Mouse (Mus musculus): Measurements from ENCODE around the gene Ccr10. TPM values are rescaled to one million over a fixed set of nuclear protein-coding genes. Genes with fewer than 3 reads are reported as not detected.
A peak's percentile ranks its signal among the peaks of the same experiment; 100 is the strongest.

Gene Ccr10
- polyA plus RNA-seq, 1 experiment from 2014 or later: not detected

DNA sequence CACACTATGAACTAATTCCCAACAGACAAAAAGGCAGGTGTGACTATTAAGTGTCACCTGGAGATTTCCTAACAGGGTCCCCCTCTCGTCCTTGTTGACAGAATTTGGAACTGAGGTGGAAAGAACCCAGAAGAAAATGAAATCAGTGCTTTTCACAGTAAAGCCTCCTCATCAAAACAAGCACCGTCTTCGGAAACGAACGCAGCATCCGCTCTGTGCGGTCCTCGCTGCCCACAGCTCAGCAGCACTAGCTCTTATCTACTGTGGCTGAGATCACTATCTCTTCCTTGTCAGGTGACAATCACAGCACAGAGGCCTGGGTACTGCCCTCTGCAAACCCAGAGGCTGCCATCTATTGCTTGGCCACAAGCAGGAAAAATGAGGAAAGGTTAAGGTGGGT lies 20.9 kb upstream of the Ccr10 start:
- no peak overlapping the region for H3K4me3 ChIP-seq (ENCODE audit: low read depth, low read length)
- H3K4me1 ChIP-seq (ENCODE audit: control insufficient read depth, insufficient read depth, low read length): 0 out of 2 replicates have a peak, but pooled peaks cover 3% of the 10 kb centered on the region
- no peaks in the 10 kb centered on the region for H3K27me3 ChIP-seq (ENCODE audit: control insufficient read depth, insufficient read depth, low read length)
- no peaks in the 10 kb centered on the region for H3K9me3 ChIP-seq (ENCODE audit: control insufficient read depth, low read length)
- DNase-seq (ENCODE audit: low spot score, missing footprints): no peak
- WGBS: 88% methylated on average over 8 of the region's 8 CpGs
- no peak overlapping the region for H3K4me2 ChIP-seq
- H3K27ac ChIP-seq (ENCODE audit: low read depth, low read length): no peak overlapping the region
- H3K9ac ChIP-seq (ENCODE audit: low read length): no peak overlapping the region
- no peaks in the 10 kb centered on the region; the same call in 1 of the 2 replicates for H3K36me3 ChIP-seq (ENCODE audit: control insufficient read depth, insufficient read depth, low read length)
- ATAC-seq (ENCODE audit: low FRiP score): no peak

DNA sequence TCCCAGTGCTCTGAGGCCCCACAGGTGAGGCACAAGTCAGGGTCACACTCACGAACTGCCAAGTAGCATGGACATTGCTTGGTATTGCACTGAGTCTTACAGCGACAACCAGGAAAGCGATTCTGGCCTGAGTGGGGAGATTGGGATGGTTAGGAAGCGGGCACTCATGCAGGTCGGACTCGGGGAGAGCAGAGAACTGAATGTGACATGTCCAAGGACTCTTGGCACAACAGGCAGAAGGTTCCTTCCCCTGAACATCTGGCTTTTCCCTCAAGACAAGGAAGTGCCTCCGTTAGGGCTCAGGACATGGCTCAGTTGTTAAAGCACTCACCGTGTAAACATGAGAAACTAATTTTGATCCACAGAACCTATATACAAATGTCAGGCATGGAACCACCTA lies 20.3 kb upstream of the Ccr10 start:
- 90% methylated on average over 8 of the region's 8 CpGs for WGBS
- Histone ChIP-seq H3K27me3 (ENCODE audit: control insufficient read depth, insufficient read depth, low read length) (no peaks in the 10 kb centered on the region), H3K9me3 (ENCODE audit: control insufficient read depth, low read length) (no peaks in the 10 kb centered on the region), H3K27ac (ENCODE audit: low read depth, low read length) (no peak overlapping the region), H3K36me3 (ENCODE audit: control insufficient read depth, insufficient read depth, low read length) (no peaks in the 10 kb centered on the region; the same call in 1 of the 2 replicates), H3K9ac (ENCODE audit: low read length) (no peak overlapping the region), H3K4me2 (no peak overlapping the region), H3K4me1 (ENCODE audit: control insufficient read depth, insufficient read depth, low read length) (peaks cover 6% of the 10 kb centered on the region; the same call in 1 of the 2 replicates), H3K4me3 (ENCODE audit: low read depth, low read length) (no peak overlapping the region)
- DNase-seq (ENCODE audit: low spot score, missing footprints): peak; percentile 33
- no peak for ATAC-seq (ENCODE audit: low FRiP score)

DNA sequence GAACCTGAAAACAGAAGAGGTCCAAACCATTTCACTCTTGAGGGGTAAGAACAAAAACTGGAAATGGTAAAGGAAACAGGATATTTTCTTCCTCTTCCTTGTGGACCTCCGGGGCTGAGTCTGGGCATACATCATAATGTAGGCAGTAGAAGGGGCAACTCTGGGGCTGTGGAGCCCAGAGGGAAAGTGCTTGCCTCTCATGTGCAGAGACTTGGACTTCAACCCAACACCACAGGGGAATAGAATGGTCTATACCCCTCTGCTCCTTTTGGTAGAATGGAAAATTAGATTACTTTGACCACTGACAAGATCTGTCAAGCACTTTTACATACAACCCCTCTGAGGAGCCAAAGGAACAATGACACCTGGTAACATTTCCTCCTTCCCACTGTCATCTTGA lies 19.9 kb upstream of the Ccr10 start:
- H3K4me3 ChIP-seq (ENCODE audit: low read depth, low read length): no peak overlapping the region
- ATAC-seq (ENCODE audit: low FRiP score) (no peak), DNase-seq (ENCODE audit: low spot score, missing footprints) (no peak)
- 73% methylated on average over 1 of the region's 1 CpGs for WGBS
- H3K36me3 ChIP-seq (ENCODE audit: control insufficient read depth, insufficient read depth, low read length): no peaks in the 10 kb centered on the region; the same call in 1 of the 2 replicates
- H3K4me2 ChIP-seq: no peak overlapping the region
- H3K27me3 ChIP-seq (ENCODE audit: control insufficient read depth, insufficient read depth, low read length): no peaks in the 10 kb centered on the region
- H3K27ac ChIP-seq (ENCODE audit: low read depth, low read length): no peak overlapping the region
- H3K4me1 ChIP-seq (ENCODE audit: control insufficient read depth, insufficient read depth, low read length): peaks cover 10% of the 10 kb centered on the region
- H3K9me3 ChIP-seq (ENCODE audit: control insufficient read depth, low read length): no peaks in the 10 kb centered on the region
- no peak overlapping the region for H3K9ac ChIP-seq (ENCODE audit: low read length)

GRCm38 (mm10) chr11:101194643-101195042 lies 19.4 kb upstream of the Ccr10 start:
- no peak overlapping the region for H3K4me2 ChIP-seq
- DNase-seq (ENCODE audit: low spot score, missing footprints) (peak; percentile 21), ATAC-seq (ENCODE audit: low FRiP score) (no peak)
- 93% methylated on average over 6 of the region's 6 CpGs for WGBS
- H3K4me3 ChIP-seq (ENCODE audit: low read depth, low read length): no peak overlapping the region
- no peak overlapping the region for H3K9ac ChIP-seq (ENCODE audit: low read length)
- peaks cover 13% of the 10 kb centered on the region for H3K4me1 ChIP-seq (ENCODE audit: control insufficient read depth, insufficient read depth, low read length)
- H3K36me3 ChIP-seq (ENCODE audit: control insufficient read depth, insufficient read depth, low read length): no peaks in the 10 kb centered on the region; the same call in 1 of the 2 replicates
- no peak overlapping the region for H3K27ac ChIP-seq (ENCODE audit: low read depth, low read length)
- H3K9me3 ChIP-seq (ENCODE audit: control insufficient read depth, low read length): no peaks in the 10 kb centered on the region
- no peaks in the 10 kb centered on the region for H3K27me3 ChIP-seq (ENCODE audit: control insufficient read depth, insufficient read depth, low read length)

DNA sequence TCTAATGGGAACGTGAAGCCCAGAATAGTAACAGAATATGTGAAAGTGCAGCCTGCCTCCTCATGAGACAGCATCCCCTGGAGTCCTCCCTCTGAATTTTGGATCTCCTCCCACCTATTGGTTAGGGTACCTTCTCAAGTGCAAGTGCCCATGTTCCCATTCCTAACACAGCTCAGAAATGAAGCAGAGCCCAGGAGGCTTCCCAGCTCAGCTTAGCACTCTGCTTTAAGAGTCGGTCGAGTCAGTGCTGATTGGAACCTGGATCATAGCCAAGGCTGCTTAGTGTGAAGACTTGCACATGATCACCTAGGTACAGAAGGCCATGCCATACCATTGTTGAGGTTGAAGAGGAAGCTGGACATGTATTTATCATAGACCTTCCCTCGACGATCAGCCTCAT lies 18.9 kb upstream of the Ccr10 start:
- H3K4me3 ChIP-seq (ENCODE audit: low read depth, low read length): no peak overlapping the region
- H3K4me2 ChIP-seq: no peak overlapping the region
- H3K4me1 ChIP-seq (ENCODE audit: control insufficient read depth, insufficient read depth, low read length): peaks cover 17% of the 10 kb centered on the region
- 90% methylated on average over 5 of the region's 5 CpGs for WGBS
- no peaks in the 10 kb centered on the region for H3K27me3 ChIP-seq (ENCODE audit: control insufficient read depth, insufficient read depth, low read length)
- ATAC-seq (ENCODE audit: low FRiP score): no peak
- no peaks in the 10 kb centered on the region for H3K9me3 ChIP-seq (ENCODE audit: control insufficient read depth, low read length)
- no peak overlapping the region for H3K9ac ChIP-seq (ENCODE audit: low read length)
- H3K36me3 ChIP-seq (ENCODE audit: control insufficient read depth, insufficient read depth, low read length): no peaks in the 10 kb centered on the region; the same call in 1 of the 2 replicates
- no peak overlapping the region for H3K27ac ChIP-seq (ENCODE audit: low read depth, low read length)
- DNase-seq (ENCODE audit: low spot score, missing footprints): peak; percentile 69

DNA sequence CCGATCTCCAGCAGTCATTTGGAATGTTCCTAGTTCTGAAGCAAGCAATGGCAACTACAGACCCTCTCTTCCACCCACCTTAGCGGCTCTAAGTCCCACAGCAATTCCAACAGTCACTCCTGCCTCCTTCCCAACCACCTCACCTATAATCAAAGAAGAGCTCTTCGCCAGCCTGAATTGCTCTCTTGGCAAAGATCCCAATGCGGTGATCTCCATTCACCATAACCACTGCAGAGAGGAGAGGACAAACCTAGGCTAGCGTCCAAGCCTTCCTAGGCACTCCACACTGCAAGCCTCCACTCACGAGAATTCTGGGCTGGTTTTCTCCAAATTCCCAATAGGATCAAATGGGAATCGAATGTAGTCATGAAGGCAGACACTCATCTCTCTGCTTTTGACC lies 17.8 kb upstream of the Ccr10 start:
- Histone ChIP-seq H3K9me3 (ENCODE audit: control insufficient read depth, low read length) (no peaks in the 10 kb centered on the region), H3K9ac (ENCODE audit: low read length) (no peak overlapping the region), H3K4me1 (ENCODE audit: control insufficient read depth, insufficient read depth, low read length) (peaks cover 17% of the 10 kb centered on the region), H3K4me2 (no peak overlapping the region), H3K27ac (ENCODE audit: low read depth, low read length) (no peak overlapping the region), H3K27me3 (ENCODE audit: control insufficient read depth, insufficient read depth, low read length) (no peaks in the 10 kb centered on the region), H3K36me3 (ENCODE audit: control insufficient read depth, insufficient read depth, low read length) (no peaks in the 10 kb centered on the region; the same call in 1 of the 2 replicates), H3K4me3 (ENCODE audit: low read depth, low read length) (no peak overlapping the region)
- WGBS: 92% methylated on average over 7 of the region's 7 CpGs
- ATAC-seq (ENCODE audit: low FRiP score) (no peak), DNase-seq (ENCODE audit: low spot score, missing footprints) (no peak)

GRCm38 (mm10) chr11:101192646-101193045 lies 17.4 kb upstream of the Ccr10 start:
- Histone ChIP-seq H3K27ac (ENCODE audit: low read depth, low read length) (no peak overlapping the region), H3K4me2 (no peak overlapping the region), H3K4me3 (ENCODE audit: low read depth, low read length) (no peak overlapping the region), H3K27me3 (ENCODE audit: control insufficient read depth, insufficient read depth, low read length) (no peaks in the 10 kb centered on the region), H3K36me3 (ENCODE audit: control insufficient read depth, insufficient read depth, low read length) (no peaks in the 10 kb centered on the region; the same call in 1 of the 2 replicates), H3K4me1 (ENCODE audit: control insufficient read depth, insufficient read depth, low read length) (peaks cover 17% of the 10 kb centered on the region), H3K9me3 (ENCODE audit: control insufficient read depth, low read length) (no peaks in the 10 kb centered on the region), H3K9ac (ENCODE audit: low read length) (no peak overlapping the region)
- 93% methylated on average over 6 of the region's 6 CpGs for WGBS
- no peak for ATAC-seq (ENCODE audit: low FRiP score)
- no peak for DNase-seq (ENCODE audit: low spot score, missing footprints)

DNA sequence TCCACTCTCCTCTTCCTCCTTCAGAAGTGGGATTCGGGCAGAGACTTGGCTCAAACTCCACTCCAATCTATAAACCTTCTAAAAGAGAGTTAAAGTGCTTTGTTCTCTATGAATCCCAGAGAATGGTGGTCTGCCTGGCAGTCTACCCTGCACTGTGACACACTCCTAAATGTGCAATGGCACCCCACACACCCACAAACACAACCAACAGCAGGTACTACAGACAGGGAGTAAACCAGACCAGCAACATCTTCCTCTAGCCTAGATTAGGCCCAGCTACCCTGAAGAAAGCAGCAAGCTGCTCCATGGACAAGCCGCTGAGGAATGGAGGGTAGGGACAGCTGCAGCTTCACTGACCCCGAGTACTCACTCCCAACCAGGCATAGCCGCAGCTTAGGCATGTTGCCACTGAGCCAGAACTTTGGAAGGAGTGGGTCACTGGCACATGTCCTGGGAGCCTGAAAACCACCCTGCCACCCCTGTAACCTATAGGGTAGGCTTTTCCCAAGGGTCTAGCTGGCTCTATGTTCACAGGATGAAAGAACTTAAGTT lies 16.8 kb upstream of the Ccr10 start:
- H3K4me2 ChIP-seq: no peak overlapping the region
- peaks cover 17% of the 10 kb centered on the region for H3K4me1 ChIP-seq (ENCODE audit: control insufficient read depth, insufficient read depth, low read length)
- WGBS: 83% methylated on average over 4 of the region's 4 CpGs
- H3K9me3 ChIP-seq (ENCODE audit: control insufficient read depth, low read length): no peaks in the 10 kb centered on the region
- no peak overlapping the region for H3K27ac ChIP-seq (ENCODE audit: low read depth, low read length)
- no peak overlapping the region for H3K4me3 ChIP-seq (ENCODE audit: low read depth, low read length)
- no peak for ATAC-seq (ENCODE audit: low FRiP score)
- H3K9ac ChIP-seq (ENCODE audit: low read length): no peak overlapping the region
- H3K27me3 ChIP-seq (ENCODE audit: control insufficient read depth, insufficient read depth, low read length): no peaks in the 10 kb centered on the region
- no peaks in the 10 kb centered on the region; the same call in 1 of the 2 replicates for H3K36me3 ChIP-seq (ENCODE audit: control insufficient read depth, insufficient read depth, low read length)
- DNase-seq (ENCODE audit: low spot score, missing footprints): no peak

GRCm38 (mm10) chr11:101190913-101191907 lies 16.0 kb upstream of the Ccr10 start:
- Histone ChIP-seq H3K36me3 (ENCODE audit: control insufficient read depth, insufficient read depth, low read length) (no peaks in the 10 kb centered on the region), H3K4me1 (ENCODE audit: control insufficient read depth, insufficient read depth, low read length) (peaks cover 17% of the 10 kb centered on the region), H3K9ac (ENCODE audit: low read length) (no peak overlapping the region), H3K4me3 (ENCODE audit: low read depth, low read length) (no peak overlapping the region), H3K4me2 (no peak overlapping the region), H3K9me3 (ENCODE audit: control insufficient read depth, low read length) (no peaks in the 10 kb centered on the region), H3K27ac (ENCODE audit: low read depth, low read length) (no peak overlapping the region; the same call in 1 of the 2 replicates), H3K27me3 (ENCODE audit: control insufficient read depth, insufficient read depth, low read length) (no peaks in the 10 kb centered on the region)
- DNase-seq (ENCODE audit: low spot score, missing footprints) (peak; percentile 76), ATAC-seq (ENCODE audit: low FRiP score) (0 out of 2 replicates have a peak, but pooled peaks have one; percentile 22)
- WGBS: 54% methylated on average over 17 of the region's 17 CpGs
